Mouse (Mus musculus) C2C12 (cell line): ENCODE measurements around the gene Klf16.

Experiments
- CEBPB ChIP-seq: IDR thresholded peaks from one replicate; pipeline ENCODE4 v1.6.1; 2011; ENCODE audit warnings: low read depth, mild to moderate bottlenecking, control low read depth, moderate library complexity
- CTCF ChIP-seq: IDR thresholded peaks from one replicate; pipeline ENCODE4 v1.5.1; 2011; ENCODE audit not compliant: control insufficient read depth, insufficient read depth, insufficient read length
- FOSL1 ChIP-seq: IDR thresholded peaks from one replicate; pipeline ENCODE4 v1.8.0; 2011; ENCODE audit warnings: mild to moderate bottlenecking, low read length; ENCODE audit not compliant: poor library complexity, insufficient read depth, severe bottlenecking
- MAX ChIP-seq: IDR thresholded peaks from one replicate; pipeline ENCODE4 v1.6.1; 2011; ENCODE audit warnings: mild to moderate bottlenecking, control low read depth
- MYOD1 ChIP-seq: IDR thresholded peaks from one replicate; pipeline ENCODE4 v1.6.1; 2011; ENCODE audit warnings: low read depth; ENCODE audit not compliant: control insufficient read depth, insufficient read length
- MYOG ChIP-seq: IDR thresholded peaks from one replicate; pipeline ENCODE4 v1.6.1; 2011; ENCODE audit not compliant: control insufficient read depth, insufficient read length; ENCODE audit errors: extremely low read depth
- USF1 ChIP-seq: IDR thresholded peaks from one replicate; pipeline ENCODE4 v1.6.1; 2011; ENCODE audit warnings: low read depth, mild to moderate bottlenecking, control low read depth, moderate library complexity

DNA sequence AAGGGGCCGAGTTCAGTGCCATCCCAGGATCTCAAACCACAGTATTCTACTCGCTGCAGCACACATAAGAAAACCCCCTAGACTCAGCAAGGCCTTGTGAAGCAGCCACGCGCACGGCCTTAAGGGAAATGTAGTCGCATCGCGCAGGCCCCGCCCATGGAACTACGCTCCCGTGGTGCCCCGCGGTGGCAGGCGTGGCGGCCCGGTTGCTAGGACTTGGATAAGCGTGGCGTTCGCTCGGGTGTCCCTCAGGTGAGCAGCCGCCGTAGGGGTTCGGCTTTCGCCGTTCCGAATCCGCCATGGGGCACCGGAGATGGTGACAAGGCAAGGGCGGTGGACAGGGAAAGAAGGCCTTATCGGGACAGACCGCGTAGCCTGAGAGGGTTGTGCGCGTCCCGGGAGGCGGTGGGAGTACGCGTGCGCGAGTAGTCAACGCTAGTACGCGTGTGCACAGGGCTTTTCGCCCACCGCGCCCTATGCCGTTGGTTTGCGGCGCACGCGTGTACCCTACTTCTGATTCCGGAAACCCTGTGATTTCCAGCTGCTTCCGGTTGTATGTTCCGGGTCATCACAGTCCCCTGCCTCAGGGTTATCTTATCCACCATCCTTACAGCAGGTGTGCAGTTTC, 25.7 kb upstream of the Klf16 start, which contains the start of the genes Scamp4 and Adat3:
- peak; percentile 66 for TF ChIP-seq MAX
- TF ChIP-seq CEBPB: no peak
- TF ChIP-seq FOSL1: no peak
- no peak for TF ChIP-seq CTCF
- no peak for TF ChIP-seq USF1
- TF ChIP-seq MYOG: no peak
- no peak for TF ChIP-seq MYOD1
